Mouse (Mus musculus) testis, adult 2 months (tissue): ENCODE measurements around the gene Eif1ax. TPM values are rescaled to one million over a fixed set of nuclear protein-coding genes. Genes with fewer than 3 reads are reported as not detected.
"Not testable (repeated sequence)": the region's sequence is repeated elsewhere in the genome, so short reads cannot be mapped to it uniquely, and the experiment has no call there.

Source experiments
- H3K27ac ChIP-seq: fragments of 200-500 bp; 2 replicates; pipeline ENCODE4 v1.5.1; 2012; ENCODE audit warnings: low read depth, low read length; ENCODE audit not compliant: control insufficient read depth, insufficient read depth
- H3K27me3 ChIP-seq: fragments of 200-500 bp; 2 replicates; pipeline ENCODE4 v1.6.1; 2012; ENCODE audit warnings: mild to moderate bottlenecking, low read length, moderate library complexity; ENCODE audit not compliant: control insufficient read depth, insufficient read depth
- H3K36me3 ChIP-seq: fragments of 200-500 bp; 2 replicates; pipeline ENCODE4 v1.6.1; 2012; ENCODE audit warnings: mild to moderate bottlenecking, low read length; ENCODE audit not compliant: control insufficient read depth, insufficient read depth
- H3K4me1 ChIP-seq: fragments of 200-500 bp; 2 replicates; pipeline ENCODE4 v1.6.1; 2012; ENCODE audit warnings: low read length; ENCODE audit not compliant: control insufficient read depth, insufficient read depth
- H3K4me3 ChIP-seq: fragments of 200-500 bp; 2 replicates; pipeline ENCODE4 v1.5.1; 2012; ENCODE audit warnings: low read depth, mild to moderate bottlenecking, low read length, moderate library complexity, mixed read lengths; ENCODE audit not compliant: control insufficient read depth
- CTCF ChIP-seq: fragments of 200-500 bp; IDR thresholded peaks from 2 replicates; pipeline ENCODE4 v1.5.1; 2012; ENCODE audit warnings: low read depth, mild to moderate bottlenecking, inconsistent platforms, low read length, moderate library complexity; ENCODE audit not compliant: control insufficient read depth, insufficient read depth, insufficient replicate concordance
- POLR2A ChIP-seq: fragments of 200-500 bp; IDR thresholded peaks from 2 replicates; pipeline ENCODE4 v1.6.1; 2012; ENCODE audit warnings: low read depth, mild to moderate bottlenecking, inconsistent platforms, low read length, moderate library complexity; ENCODE audit not compliant: control insufficient read depth
- polyA plus RNA-seq: library from polyadenylated mRNA; depleted of rRNA; stranded (reverse); fragments of >200 nt; gene quantifications from 2 replicates; pipeline ENCODE4 v1.2.3, GENCODE M21; 2012; rRNA removed

Gene Eif1ax
- polyA plus RNA-seq, 1 experiment = 48.4 TPM

- H3K27ac ChIP-seq = no peak overlapping the region
Measured at GRCm38 (mm10) chrX:159409253-159409652, 37.3 kb downstream of the Eif1ax start.

GRCm38 (mm10) chrX:159414130-159414828 lies 42.3 kb downstream of the Eif1ax start, which contains the start of gene Map7d2:
Gene Map7d2 (plus strand): TSS chrX:159414572.
- TF ChIP-seq CTCF (no peak), POLR2A (no peak)
- Histone ChIP-seq H3K4me3 (peak within 1 kb of the TSS; percentile 84), H3K4me1 (no peaks in the 10 kb centered on the region), H3K36me3 (no peaks in the 10 kb centered on the region), H3K27me3 (no peaks in the 10 kb centered on the region), H3K27ac (peak within 1 kb of the TSS; percentile 77)

More at GRCm38 (mm10) chrX:159409253-159409652, 37.3 kb downstream of the Eif1ax start:
- TF ChIP-seq POLR2A (no peak), CTCF (no peak)
- Histone ChIP-seq H3K4me3 (no peak overlapping the region), H3K36me3 (no peaks in the 10 kb centered on the region), H3K27me3 (no peaks in the 10 kb centered on the region), H3K4me1 (no peaks in the 10 kb centered on the region)

DNA sequence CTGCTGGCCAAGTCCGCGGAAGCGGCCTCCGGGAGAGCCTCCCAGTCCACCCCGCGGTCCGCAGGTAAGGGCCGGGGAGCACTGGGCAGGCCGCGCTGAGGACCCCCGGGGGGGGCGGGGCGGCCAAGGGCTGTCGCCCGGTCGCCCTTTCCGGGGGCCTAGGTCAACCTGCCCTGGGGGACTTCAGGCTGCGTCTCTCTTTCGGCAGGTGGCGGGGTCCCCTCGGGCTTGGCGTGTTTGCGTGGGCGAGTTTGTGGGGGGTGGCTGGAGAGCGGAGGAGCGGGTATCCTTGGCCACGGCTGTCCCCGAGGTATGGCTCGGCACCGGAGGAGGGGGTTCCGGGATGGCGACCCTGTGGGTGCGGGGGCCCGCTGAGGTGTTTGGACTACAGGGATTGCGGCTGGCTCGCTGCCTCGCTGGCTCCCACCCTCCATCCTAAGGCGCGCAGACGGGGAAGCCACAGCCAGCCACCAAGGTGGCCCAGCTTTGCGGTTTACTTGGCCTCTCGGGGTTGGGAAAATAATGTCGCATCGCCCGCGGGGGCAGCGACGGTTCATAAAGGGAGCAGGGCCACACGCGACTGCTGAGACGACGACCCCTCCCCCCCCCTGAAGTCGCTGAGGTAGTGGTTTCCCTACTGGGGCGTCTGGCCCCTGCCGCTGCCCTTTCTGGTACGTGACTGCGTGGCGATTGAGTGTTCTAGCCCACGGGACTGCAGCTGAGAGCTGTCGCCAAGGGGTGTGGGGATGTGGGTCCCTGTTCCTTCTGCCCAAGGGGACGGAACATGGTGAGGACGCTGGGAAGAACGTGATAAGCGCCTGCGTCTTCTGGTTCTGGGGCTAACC lies 43.1 kb downstream of the Eif1ax start:
- H3K27me3 ChIP-seq = no peaks in the 10 kb centered on the region
- TF ChIP-seq POLR2A = no peak
- no peak for TF ChIP-seq CTCF
- H3K36me3 ChIP-seq = no peaks in the 10 kb centered on the region
- no peaks in the 10 kb centered on the region for H3K4me1 ChIP-seq
- H3K4me3 ChIP-seq = peak overlapping the region; percentile 84
- H3K27ac ChIP-seq = peak overlapping the region; percentile 77

- not testable (repeated sequence) for H3K4me3 ChIP-seq
Measured at GRCm38 (mm10) chrX:159430507-159430906, 58.5 kb downstream of the Eif1ax start.

More at GRCm38 (mm10) chrX:159430507-159430906, 58.5 kb downstream of the Eif1ax start:
- H3K27me3 ChIP-seq, H3K36me3 ChIP-seq, H3K27ac ChIP-seq, H3K4me1 ChIP-seq: not testable (repeated sequence)

Other genes with a start within 250 kb of the Eif1ax start
- 4.2 TPM in 2 replicates for gene Rps6ka3, start 161.9 kb upstream of the Eif1ax start, polyA plus RNA-seq
- gene Map7d2, start 42.4 kb downstream of the Eif1ax start, polyA plus RNA-seq = 0.78 and 0.99 TPM in 2 replicates
- gene Bclaf3, start 154.5 kb downstream of the Eif1ax start, polyA plus RNA-seq = 1.2 and 1.8 TPM in 2 replicates